Mouse (Mus musculus): ENCODE measurements at regions not wholly inside any gene's neighbourhood (a gene's known extent, or its start where the extent isn't known, plus 50 kb on each side); places are given as distances from the start of the nearest gene placed in this dataset.

- TF ChIP-seq CTCF (conservative IDR thresholded peaks at IDR 0.05; ENCODE audit: insufficient read depth, insufficient read length, low read depth, low read length) (no peak), POLR2A (IDR thresholded peaks at IDR 0.05; ENCODE audit: low read depth, low read length) (no peak)
Measured at GRCm38 (mm10) chr3:31443894-31444293, 133.7 kb upstream of the Slc7a14 start.
